Mouse (Mus musculus): ENCODE results near the gene Stub1. TPM values are rescaled to one million over a fixed set of nuclear protein-coding genes. Genes with fewer than 3 reads are reported as not detected.

Stub1 gene
- total RNA-seq, 1 experiment from 2014 or later, result 49.0 TPM

Other genes with a start within 250 kb of the Stub1 start
- not detected for gene Gng13, start 116.2 kb downstream of the Stub1 start, total RNA-seq (2023)
- 6.9 TPM for gene Chtf18, start 106.0 kb downstream of the Stub1 start, total RNA-seq (2023)
- 4.1 TPM for gene Rpusd1, start 105.7 kb downstream of the Stub1 start, total RNA-seq (2023)
- gene Mslnl, start 97.4 kb downstream of the Stub1 start, total RNA-seq (2023), result not detected
- gene Msln, start 79.0 kb downstream of the Stub1 start, total RNA-seq (2023), result not detected
- gene Narfl, start 59.6 kb downstream of the Stub1 start, total RNA-seq (2023), result 20.5 TPM
- 19.6 TPM for gene Haghl, start 47.7 kb downstream of the Stub1 start, total RNA-seq (2023)
- gene Ccdc78, start 46.8 kb downstream of the Stub1 start, total RNA-seq (2023), result not detected
- 53.8 TPM for gene Fam173a, start 40.5 kb downstream of the Stub1 start, total RNA-seq (2023)
- gene AC134908.4, start 37.7 kb downstream of the Stub1 start, total RNA-seq (2023), result not detected
- gene Metrn, start 36.3 kb downstream of the Stub1 start, total RNA-seq (2023), result 19.9 TPM
- not detected for gene Fbxl16, start 24.3 kb downstream of the Stub1 start, total RNA-seq (2023)
- gene Wdr24, start 9.8 kb downstream of the Stub1 start, total RNA-seq (2023), result 16.9 TPM
- gene Jmjd8, start 4.5 kb downstream of the Stub1 start, total RNA-seq (2023), result 26.5 TPM
- 5.6 TPM for gene Rhbdl1, start 3.9 kb upstream of the Stub1 start, total RNA-seq (2023)
- gene Gm20683, start 8.4 kb upstream of the Stub1 start, total RNA-seq (2023), result 13.2 TPM
- gene Rhot2, start 11.4 kb upstream of the Stub1 start, total RNA-seq (2023), result 66.5 TPM
- 27.2 TPM for gene Wdr90, start 28.1 kb upstream of the Stub1 start, total RNA-seq (2023)
- gene Mcrip2, start 35.4 kb upstream of the Stub1 start, total RNA-seq (2023), result 6.3 TPM
- 20.1 TPM for gene Mettl26, start 41.7 kb upstream of the Stub1 start, total RNA-seq (2023)
- 7.4 TPM for gene Wfikkn1, start 47.5 kb upstream of the Stub1 start, total RNA-seq (2023)
- gene Rab40c, start 86.3 kb upstream of the Stub1 start, total RNA-seq (2023), result 19.1 TPM
- 51.5 TPM for gene Pigq, start 111.5 kb upstream of the Stub1 start, total RNA-seq (2023)
- gene Nhlrc4, start 111.6 kb upstream of the Stub1 start, total RNA-seq (2023), result not detected
- gene A930017K11Rik, start 119.2 kb upstream of the Stub1 start, total RNA-seq (2023), result 0.21 TPM
- 33.7 TPM for gene Capn15, start 152.4 kb upstream of the Stub1 start, total RNA-seq (2023)
- gene Rab11fip3, start 236.2 kb upstream of the Stub1 start, total RNA-seq (2023), result 18.5 TPM

All from CD4-positive naive resting alpha-beta T cell, adult 76 days (primary cell).